Mouse (Mus musculus): ENCODE measurements at regions not wholly inside any gene's neighbourhood (a gene's known extent, or its start where the extent isn't known, plus 50 kb on each side); places are given as distances from the start of the nearest gene placed in this dataset.

DNA sequence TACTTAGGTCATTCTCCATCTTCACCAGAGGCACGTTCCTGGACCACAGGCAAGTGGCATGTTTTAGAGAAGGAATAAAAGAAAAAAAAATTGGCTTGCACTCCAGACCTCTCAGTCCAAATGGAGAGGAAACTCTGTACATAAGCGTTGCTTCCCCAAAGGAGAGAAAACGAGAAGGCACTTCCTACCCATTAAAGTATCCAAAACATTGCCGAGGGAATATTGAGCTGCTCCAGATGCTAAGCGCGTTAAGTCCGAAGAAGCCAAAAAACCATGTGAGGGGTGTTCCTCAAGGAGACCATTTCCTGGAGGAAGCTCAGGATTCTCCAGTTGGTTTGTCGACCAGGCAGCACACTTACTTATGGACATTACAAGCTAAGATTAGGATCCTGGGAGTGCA lies 286.2 kb downstream of the Pax1 start:
- TF ChIP-seq GATA1 (IDR thresholded peaks at IDR 0.05; ENCODE audit: borderline replicate concordance, low read length) (no peak), FLI1 (IDR thresholded peaks at IDR 0.05; ENCODE audit: low read length) (no peak)
